Mouse (Mus musculus): ENCODE data around the gene Lcmt1.

- TF ChIP-seq CTCF (IDR thresholded peaks at IDR 0.05; ENCODE audit: insufficient read depth, low read length), result no peak
- TF ChIP-seq POLR2A (IDR thresholded peaks at IDR 0.05; ENCODE audit: borderline replicate concordance, extremely low read depth, low read depth, low read length), result no peak
Measured at GRCm38 (mm10) chr7:123404198-123404597, 34.6 kb downstream of the Lcmt1 start.
